Mouse (Mus musculus): ENCODE data around the gene Il6. TPM values are rescaled to one million over a fixed set of nuclear protein-coding genes. Genes with fewer than 3 reads are reported as not detected.

Gene Il6
- 0.62 TPM for polyA plus RNA-seq (2014; fragmentation: Illumina TruSeq; extraction: RNeasy Lipid Tissue Mini Kit (QIAGEN cat#74804); ENCODE audit: insufficient read depth, low read depth, low replicate concordance)

DNA sequence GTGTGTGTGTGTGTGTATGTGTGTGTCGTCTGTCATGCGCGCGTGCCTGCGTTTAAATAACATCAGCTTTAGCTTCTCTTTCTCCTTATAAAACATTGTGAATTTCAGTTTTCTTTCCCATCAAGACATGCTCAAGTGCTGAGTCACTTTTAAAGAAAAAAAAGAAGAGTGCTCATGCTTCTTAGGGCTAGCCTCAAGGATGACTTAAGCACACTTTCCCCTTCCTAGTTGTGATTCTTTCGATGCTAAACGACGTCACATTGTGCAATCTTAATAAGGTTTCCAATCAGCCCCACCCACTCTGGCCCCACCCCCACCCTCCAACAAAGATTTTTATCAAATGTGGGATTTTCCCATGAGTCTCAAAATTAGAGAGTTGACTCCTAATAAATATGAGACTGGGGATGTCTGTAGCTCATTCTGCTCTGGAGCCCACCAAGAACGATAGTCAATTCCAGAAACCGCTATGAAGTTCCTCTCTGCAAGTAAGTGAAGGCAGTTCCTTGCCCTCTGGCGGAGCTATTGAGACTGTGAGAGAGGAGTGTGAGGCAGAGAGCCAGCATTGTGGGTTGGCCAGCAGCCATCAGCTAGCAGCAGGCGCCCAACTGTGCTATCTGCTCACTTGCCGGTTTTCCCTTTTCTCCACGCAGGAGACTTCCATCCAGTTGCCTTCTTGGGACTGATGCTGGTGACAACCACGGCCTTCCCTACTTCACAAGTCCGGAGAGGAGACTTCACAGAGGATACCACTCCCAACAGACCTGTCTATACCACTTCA, at the start of gene Il6:
Gene Il6, plus strand, starts transcription at position 389 of the 778 bp plus-strand sequence.

Other genes with a start within 250 kb of the Il6 start
- 11.4 TPM for gene Tyms, start 60.5 kb downstream of the Il6 start, polyA plus RNA-seq (2014; fragmentation: Illumina TruSeq; extraction: RNeasy Lipid Tissue Mini Kit (QIAGEN cat#74804); ENCODE audit: insufficient read depth, low read depth, low replicate concordance)
- gene Garem2, start 92.0 kb downstream of the Il6 start, polyA plus RNA-seq (2014; fragmentation: Illumina TruSeq; extraction: RNeasy Lipid Tissue Mini Kit (QIAGEN cat#74804); ENCODE audit: insufficient read depth, low read depth, low replicate concordance) = not detected
- not detected for gene 3110082J24Rik, start 93.0 kb downstream of the Il6 start, polyA plus RNA-seq (2014; fragmentation: Illumina TruSeq; extraction: RNeasy Lipid Tissue Mini Kit (QIAGEN cat#74804); ENCODE audit: insufficient read depth, low read depth, low replicate concordance)
- gene Hadha, start 142.0 kb downstream of the Il6 start, polyA plus RNA-seq (2014; fragmentation: Illumina TruSeq; extraction: RNeasy Lipid Tissue Mini Kit (QIAGEN cat#74804); ENCODE audit: insufficient read depth, low read depth, low replicate concordance) = 50.0 TPM
- gene Hadhb, start 142.1 kb downstream of the Il6 start, polyA plus RNA-seq (2014; fragmentation: Illumina TruSeq; extraction: RNeasy Lipid Tissue Mini Kit (QIAGEN cat#74804); ENCODE audit: insufficient read depth, low read depth, low replicate concordance) = 97.1 TPM
- 0.07 TPM for gene Adgrf3, start 192.6 kb downstream of the Il6 start, polyA plus RNA-seq (2014; fragmentation: Illumina TruSeq; extraction: RNeasy Lipid Tissue Mini Kit (QIAGEN cat#74804); ENCODE audit: insufficient read depth, low read depth, low replicate concordance)
- 5.5 TPM for gene Selenoi, start 219.5 kb downstream of the Il6 start, polyA plus RNA-seq (2014; fragmentation: Illumina TruSeq; extraction: RNeasy Lipid Tissue Mini Kit (QIAGEN cat#74804); ENCODE audit: insufficient read depth, low read depth, low replicate concordance)

All from lung, adult 10 weeks (tissue).